Mouse (Mus musculus) adipocyte (in vitro differentiated cells): ENCODE measurements around the gene Mpped1.
A peak's percentile ranks its signal among the peaks of the same experiment; 100 is the strongest.

Experiments used
- DNase-seq: peaks from one replicate; pipeline ENCODE4 v3.0.0-alpha.2; 2016; ENCODE audit warnings: low spot score

Gene Mpped1

DNA sequence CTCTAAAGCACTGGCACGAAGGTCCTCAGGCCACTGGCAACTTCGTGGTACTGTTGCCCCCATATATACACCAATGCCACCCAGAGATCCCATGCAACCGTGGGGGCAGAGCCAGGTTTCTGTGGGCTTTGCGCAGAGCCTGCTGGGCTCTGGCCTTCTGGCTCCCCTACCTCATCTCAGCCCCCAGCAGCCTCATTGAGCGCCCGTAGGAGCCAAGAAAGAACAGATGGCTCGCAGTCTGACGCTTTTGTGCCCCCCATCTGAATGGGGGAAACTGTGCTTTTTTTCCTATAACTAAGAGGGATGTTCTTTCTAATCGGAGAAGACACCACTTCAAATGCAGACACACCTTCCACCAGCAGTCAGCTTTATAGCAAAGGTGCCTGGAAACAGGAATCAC lies 105.0 kb downstream of the Mpped1 start:
- no peak for DNase-seq

DNA sequence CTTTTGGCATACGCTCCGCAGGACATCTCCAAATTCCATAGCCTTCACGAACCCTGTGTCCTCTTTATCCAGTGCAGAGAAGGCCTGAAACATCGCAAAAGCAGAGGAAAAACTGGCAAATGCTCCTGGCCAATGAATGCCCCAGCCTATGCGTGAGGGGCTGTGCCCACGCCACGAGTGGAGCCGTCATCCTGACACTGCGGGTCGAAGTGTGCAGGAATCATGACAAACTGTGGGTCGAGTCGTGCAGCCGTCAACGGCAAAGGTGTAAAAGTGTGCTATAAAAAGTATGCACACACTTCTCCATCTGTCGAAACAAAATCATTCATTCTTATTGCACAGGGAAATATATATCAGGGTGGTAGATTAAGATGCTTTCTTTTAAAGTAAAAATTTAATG lies 113.6 kb downstream of the Mpped1 start:
- DNase-seq = no peak

DNA sequence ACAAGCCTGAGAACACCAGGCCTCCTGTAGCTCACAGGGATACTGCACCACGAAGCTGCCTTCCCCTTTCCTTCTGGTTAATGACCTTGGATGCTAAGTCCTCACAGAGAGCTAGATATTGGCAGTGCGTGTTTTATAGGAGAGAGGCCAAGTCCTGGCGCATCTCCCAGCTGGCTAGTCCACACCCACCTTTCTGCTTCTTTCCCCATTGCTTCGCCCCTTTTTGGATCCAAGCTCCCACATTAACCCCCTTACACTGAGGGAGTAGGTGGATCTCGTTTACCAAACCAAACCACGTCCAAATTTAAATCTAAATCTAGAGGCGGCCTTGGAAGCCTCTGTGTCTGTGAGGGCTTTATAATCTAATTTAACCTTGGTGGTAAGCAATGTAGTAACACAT lies 115.0 kb downstream of the Mpped1 start:
- no peak for DNase-seq

DNA sequence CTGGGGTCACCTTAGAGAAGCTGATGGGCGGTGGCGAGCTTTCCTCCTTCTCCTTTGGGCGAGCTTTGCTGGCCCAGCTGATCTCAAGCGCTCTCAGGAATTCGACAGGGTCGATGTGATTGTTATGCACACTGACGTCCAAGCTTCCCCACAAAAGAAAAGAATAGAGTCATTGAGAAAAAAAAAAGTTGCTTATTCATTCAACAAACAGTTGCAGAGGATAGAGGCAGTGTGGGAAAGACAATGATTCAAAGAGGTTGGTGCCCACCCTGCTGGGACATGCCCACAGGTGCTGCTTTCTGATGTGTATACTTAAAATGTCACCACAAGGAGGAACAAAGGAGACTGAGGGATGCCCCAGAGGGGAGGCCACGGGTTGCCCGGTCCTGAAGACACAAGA lies 116.7 kb downstream of the Mpped1 start:
- DNase-seq = no peak

DNA sequence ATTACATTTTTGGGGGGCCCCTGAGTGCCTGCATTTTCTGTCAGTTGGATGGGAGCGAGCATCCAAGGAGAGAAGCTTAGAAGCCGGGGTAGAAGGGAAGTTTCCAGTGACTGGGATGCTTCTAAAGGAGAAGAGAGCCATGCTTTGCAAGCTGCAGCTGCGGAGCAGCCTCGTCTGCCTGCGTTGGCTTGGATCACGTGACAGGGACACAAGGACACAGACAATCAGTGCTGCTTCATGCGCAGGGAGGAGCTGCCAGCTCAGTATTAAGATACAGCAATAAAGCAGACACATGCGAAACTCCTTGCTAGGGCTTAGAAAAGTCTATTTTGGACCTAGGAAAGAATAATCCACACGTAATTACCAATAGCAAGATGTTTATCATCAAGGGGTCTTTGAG lies 118.0 kb downstream of the Mpped1 start:
- no peak for DNase-seq

DNA sequence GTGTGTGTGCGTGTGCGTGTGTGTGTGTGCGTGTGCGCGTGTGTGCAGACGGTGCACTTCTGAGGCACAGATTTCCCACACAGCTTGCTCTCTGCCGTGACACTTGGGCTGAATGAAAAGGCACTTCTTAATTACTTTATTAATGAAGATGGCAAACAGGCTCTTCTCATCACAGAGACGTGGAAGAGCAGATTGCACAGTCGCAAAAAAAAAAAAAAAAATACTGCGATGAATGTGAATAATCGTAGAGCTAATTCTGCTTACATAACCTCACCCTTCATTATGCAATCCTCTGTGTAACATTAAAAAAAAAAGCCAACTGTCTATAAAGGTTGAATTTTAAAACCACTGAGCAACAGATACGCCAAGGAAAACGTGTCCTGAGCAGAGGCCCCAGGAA lies 127.2 kb downstream of the Mpped1 start:
- peak; percentile 4 for DNase-seq
